Mouse (Mus musculus) forebrain, embryonic 13.5 days (tissue): ENCODE measurements around the gene Srrm3. TPM values are rescaled to one million over a fixed set of nuclear protein-coding genes. Genes with fewer than 3 reads are reported as not detected.

Experiments used
- ATAC-seq: fragments of 200-750 bp; cut with Nextera tagmentation; 2 replicates; pipeline ENCODE4 v1.8.0; 2017
- H3K27ac ChIP-seq: fragments of 300-500 bp; sonication (generic); 2 replicates; pipeline ENCODE4 v1.5.1; 2015; ENCODE audit warnings: inconsistent platforms, mild to moderate bottlenecking, moderate library complexity
- H3K27me3 ChIP-seq: fragments of 300-500 bp; sonication (generic); 2 replicates; pipeline ENCODE4 v1.6.1; 2015; ENCODE audit warnings: mild to moderate bottlenecking, inconsistent platforms
- H3K36me3 ChIP-seq: fragments of 300-500 bp; sonication (generic); 2 replicates; pipeline ENCODE4 v1.6.1; 2015; ENCODE audit warnings: mild to moderate bottlenecking, inconsistent platforms; ENCODE audit not compliant: poor library complexity, severe bottlenecking
- H3K4me1 ChIP-seq: fragments of 300-500 bp; sonication (generic); 2 replicates; pipeline ENCODE4 v1.6.1; 2015; ENCODE audit warnings: inconsistent platforms
- H3K4me2 ChIP-seq: fragments of 300-500 bp; sonication (generic); 2 replicates; pipeline ENCODE4 v1.6.1; 2015; ENCODE audit warnings: inconsistent platforms, mild to moderate bottlenecking, moderate library complexity
- H3K4me3 ChIP-seq: fragments of 300-500 bp; sonication (generic); 2 replicates; pipeline ENCODE4 v1.5.1; 2015; ENCODE audit warnings: mild to moderate bottlenecking, inconsistent platforms
- H3K9ac ChIP-seq: fragments of 300-500 bp; sonication (generic); 2 replicates; pipeline ENCODE4 v1.6.1; 2015; ENCODE audit warnings: mild to moderate bottlenecking, inconsistent platforms
- H3K9me3 ChIP-seq: fragments of 300-500 bp; sonication (generic); replicated peaks from 2 replicates; pipeline ENCODE4 v1.6.1; 2016; ENCODE audit warnings: inconsistent platforms
- WGBS: fragments of 180-500 bp; shearing (Covaris S2); methylation state at CpG from one replicate; pipeline ENCODE4 v1.1.7; 2015; 5-methylcytosine and 5-hydroxymethylcytosine counted together
- polyA plus RNA-seq: library from polyadenylated mRNA; unstranded; fragments of >200 nt; fragmentation: Nextera tagmentation; extraction: Ambion mirVana; gene quantifications from 2 replicates; pipeline ENCODE4 v1.2.1, GENCODE M21; 2015

The Srrm3 gene
- polyA plus RNA-seq, 1 experiment from 2014 or later = 52.8 TPM

- H3K27ac ChIP-seq = peak overlapping the region; percentile 79
- H3K36me3 ChIP-seq = no peaks in the 10 kb centered on the region
- peak; percentile 92 for ATAC-seq
- H3K4me2 ChIP-seq = peak overlapping the region; percentile 40
- no peaks in the 10 kb centered on the region for H3K9me3 ChIP-seq
- H3K27me3 ChIP-seq = peaks cover 72% of the 10 kb centered on the region
- WGBS = 1% methylated on average over 15 of the region's 15 CpGs
- peaks cover 26% of the 10 kb centered on the region for H3K4me1 ChIP-seq
- H3K4me3 ChIP-seq = no peak overlapping the region
- H3K9ac ChIP-seq = peak overlapping the region; percentile 10; the same call in 1 of the 2 replicates
These were observed 44.3 kb downstream of the Srrm3 start for GRCm38 (mm10) chr5:135851024-135851423.

- H3K27me3 ChIP-seq = peaks cover 77% of the 10 kb centered on the region
- H3K36me3 ChIP-seq = no peaks in the 10 kb centered on the region
- peak overlapping the region; percentile 40 for H3K4me2 ChIP-seq
- ATAC-seq = 0 out of 2 replicates have a peak, but pooled peaks have one; percentile 11
- H3K27ac ChIP-seq = peak overlapping the region; percentile 79
- no peaks in the 10 kb centered on the region for H3K9me3 ChIP-seq
- H3K4me3 ChIP-seq = no peak overlapping the region
- H3K9ac ChIP-seq = 0 out of 2 replicates have a peak overlapping the region, but pooled peaks have one; percentile 45
- WGBS = 7% methylated on average over 14 of the region's 14 CpGs
- H3K4me1 ChIP-seq = peaks cover 26% of the 10 kb centered on the region
These were observed 44.8 kb downstream of the Srrm3 start for GRCm38 (mm10) chr5:135851481-135851880.

- Histone ChIP-seq H3K36me3 (no peaks in the 10 kb centered on the region), H3K4me2 (peak overlapping the region; percentile 40), H3K4me1 (peaks cover 30% of the 10 kb centered on the region), H3K9ac (peak overlapping the region; percentile 45; the same call in 1 of the 2 replicates), H3K4me3 (no peak overlapping the region), H3K9me3 (no peaks in the 10 kb centered on the region), H3K27me3 (peaks cover 85% of the 10 kb centered on the region), H3K27ac (no peak overlapping the region)
- WGBS = 2% methylated on average over 10 of the region's 10 CpGs
- ATAC-seq = no peak
These were observed 45.7 kb downstream of the Srrm3 start for GRCm38 (mm10) chr5:135852421-135852820.

GRCm38 (mm10) chr5:135853731-135854130 lies 47.0 kb downstream of the Srrm3 start:
- Histone ChIP-seq H3K27me3 (peaks cover 93% of the 10 kb centered on the region), H3K9me3 (no peaks in the 10 kb centered on the region), H3K9ac (no peak overlapping the region), H3K36me3 (no peaks in the 10 kb centered on the region), H3K4me1 (peaks cover 30% of the 10 kb centered on the region), H3K27ac (no peak overlapping the region), H3K4me3 (no peak overlapping the region), H3K4me2 (no peak overlapping the region)
- no peak for ATAC-seq
- 50% methylated on average over 7 of the region's 7 CpGs for WGBS

GRCm38 (mm10) chr5:135855156-135855555 lies 48.5 kb downstream of the Srrm3 start:
- peak; percentile 58; the same call in 1 of the 2 replicates for ATAC-seq
- no peak overlapping the region for H3K27ac ChIP-seq
- no peaks in the 10 kb centered on the region for H3K36me3 ChIP-seq
- H3K27me3 ChIP-seq = peaks cover 92% of the 10 kb centered on the region
- no peaks in the 10 kb centered on the region for H3K9me3 ChIP-seq
- no peak overlapping the region for H3K4me3 ChIP-seq
- H3K9ac ChIP-seq = no peak overlapping the region
- 0% methylated on average over 4 of the region's 4 CpGs for WGBS
- peaks cover 26% of the 10 kb centered on the region for H3K4me1 ChIP-seq
- no peak overlapping the region for H3K4me2 ChIP-seq

GRCm38 (mm10) chr5:135866662-135867061 lies 60.0 kb downstream of the Srrm3 start:
- H3K4me2 ChIP-seq = no peak overlapping the region
- 45% methylated on average over 8 of the region's 8 CpGs for WGBS
- no peaks in the 10 kb centered on the region for H3K36me3 ChIP-seq
- no peak overlapping the region for H3K9ac ChIP-seq
- H3K27ac ChIP-seq = no peak overlapping the region
- H3K27me3 ChIP-seq = peaks cover 83% of the 10 kb centered on the region
- ATAC-seq = no peak
- H3K4me3 ChIP-seq = no peak overlapping the region
- no peaks in the 10 kb centered on the region for H3K9me3 ChIP-seq
- peaks cover 17% of the 10 kb centered on the region for H3K4me1 ChIP-seq

- Histone ChIP-seq H3K27me3 (peaks cover 84% of the 10 kb centered on the region), H3K4me2 (peak overlapping the region; percentile 82), H3K36me3 (no peaks in the 10 kb centered on the region), H3K9ac (peak overlapping the region; percentile 70), H3K4me3 (peak overlapping the region; percentile 48), H3K9me3 (no peaks in the 10 kb centered on the region), H3K27ac (no peak overlapping the region), H3K4me1 (peaks cover 17% of the 10 kb centered on the region)
- WGBS = under 1% methylated on average over 78 of the region's 89 CpGs
- ATAC-seq = peak; percentile 52
These were observed 61.2 kb downstream of the Srrm3 start for GRCm38 (mm10) chr5:135867637-135868593.

GRCm38 (mm10) chr5:135868653-135869052 lies 62.0 kb downstream of the Srrm3 start:
- WGBS = 3% methylated on average over 27 of the region's 27 CpGs
- H3K4me2 ChIP-seq = peak overlapping the region; percentile 82
- no peaks in the 10 kb centered on the region for H3K9me3 ChIP-seq
- H3K4me3 ChIP-seq = peak overlapping the region; percentile 48
- no peaks in the 10 kb centered on the region for H3K36me3 ChIP-seq
- H3K9ac ChIP-seq = peak overlapping the region; percentile 70; the same call in 1 of the 2 replicates
- H3K27ac ChIP-seq = no peak overlapping the region
- no peak for ATAC-seq
- peaks cover 17% of the 10 kb centered on the region for H3K4me1 ChIP-seq
- peaks cover 89% of the 10 kb centered on the region for H3K27me3 ChIP-seq

- no peak overlapping the region for H3K4me3 ChIP-seq
- no peak overlapping the region for H3K27ac ChIP-seq
- no peak overlapping the region for H3K4me2 ChIP-seq
- H3K36me3 ChIP-seq = no peaks in the 10 kb centered on the region
- WGBS = 68% methylated on average over 14 of the region's 14 CpGs
- no peaks in the 10 kb centered on the region for H3K9me3 ChIP-seq
- peaks cover 17% of the 10 kb centered on the region for H3K4me1 ChIP-seq
- peaks cover 78% of the 10 kb centered on the region for H3K27me3 ChIP-seq
- ATAC-seq = no peak
- no peak overlapping the region for H3K9ac ChIP-seq
These were observed 63.2 kb downstream of the Srrm3 start for GRCm38 (mm10) chr5:135869661-135870423.

GRCm38 (mm10) chr5:135870505-135870904 lies 63.8 kb downstream of the Srrm3 start:
- H3K27me3 ChIP-seq = peaks cover 72% of the 10 kb centered on the region

GRCm38 (mm10) chr5:135872996-135873395 lies 66.3 kb downstream of the Srrm3 start:
- H3K27me3 ChIP-seq = peaks cover 53% of the 10 kb centered on the region
- H3K36me3 ChIP-seq = no peaks in the 10 kb centered on the region
- H3K4me1 ChIP-seq = peaks cover 16% of the 10 kb centered on the region
- 11% methylated on average over 16 of the region's 16 CpGs for WGBS
- H3K9ac ChIP-seq = 0 out of 2 replicates have a peak overlapping the region, but pooled peaks have one; percentile 16
- no peak for ATAC-seq
- H3K27ac ChIP-seq = no peak overlapping the region
- H3K4me2 ChIP-seq = peak overlapping the region; percentile 10; the same call in 1 of the 2 replicates
- H3K9me3 ChIP-seq = no peaks in the 10 kb centered on the region
- H3K4me3 ChIP-seq = no peak overlapping the region

More at GRCm38 (mm10) chr5:135870505-135870904, 63.8 kb downstream of the Srrm3 start:
- 88% methylated on average over 5 of the region's 5 CpGs for WGBS
- H3K4me1 ChIP-seq = peaks cover 17% of the 10 kb centered on the region
- no peak overlapping the region for H3K4me3 ChIP-seq
- H3K9ac ChIP-seq = no peak overlapping the region
- H3K36me3 ChIP-seq = no peaks in the 10 kb centered on the region
- no peak for ATAC-seq
- no peaks in the 10 kb centered on the region for H3K9me3 ChIP-seq
- H3K27ac ChIP-seq = no peak overlapping the region
- no peak overlapping the region for H3K4me2 ChIP-seq

- Histone ChIP-seq H3K9ac (no peak overlapping the region), H3K4me2 (no peak overlapping the region), H3K27me3 (peaks cover 46% of the 10 kb centered on the region), H3K4me1 (peaks cover 11% of the 10 kb centered on the region), H3K27ac (no peak overlapping the region), H3K36me3 (no peaks in the 10 kb centered on the region), H3K4me3 (no peak overlapping the region), H3K9me3 (no peaks in the 10 kb centered on the region)
- WGBS = 68% methylated on average over 9 of the region's 9 CpGs
- ATAC-seq = no peak
These were observed 67.1 kb downstream of the Srrm3 start for GRCm38 (mm10) chr5:135873753-135874152.
